Mouse (Mus musculus): ENCODE measurements around the gene Zfp180. TPM values are rescaled to one million over a fixed set of nuclear protein-coding genes. Genes with fewer than 3 reads are reported as not detected.
A peak's percentile ranks its signal among the peaks of the same experiment; 100 is the strongest.
"Not testable (repeated sequence)": the region's sequence is repeated elsewhere in the genome, so short reads cannot be mapped to it uniquely, and the experiment has no call there.

The Zfp180 gene
- 13.4 and 13.8 TPM in 2 replicates for polyA plus RNA-seq (2012; rRNA removed)

GRCm38 (mm10) chr7:24081634-24082431 is at the start of gene Zfp180:
Gene Zfp180 (plus strand): TSS chr7:24081924.
- Histone ChIP-seq H3K27ac (ENCODE audit: insufficient read depth, low read depth, low read length) (peak within 1 kb of the TSS; percentile 54; the same call in 1 of the 2 replicates), H3K4me1 (ENCODE audit: control insufficient read depth, insufficient read depth, low read length) (peaks cover 8% of the 10 kb centered on the region; the same call in 1 of the 2 replicates), H3K27me3 (replicated peaks; ENCODE audit: control insufficient read depth, insufficient read depth, low read length) (no peaks in the 10 kb centered on the region), H3K4me3 (ENCODE audit: insufficient read depth, low read depth, low read length) (peak within 1 kb of the TSS; percentile 66), H3K36me3 (ENCODE audit: control insufficient read depth, insufficient read depth, low read length) (no peaks in the 10 kb centered on the region)
- 15% methylated on average over 44 of the region's 44 CpGs for WGBS
- no peak for TF ChIP-seq POLR2A (IDR thresholded peaks at IDR 0.05; ENCODE audit: low read depth, low read length)
- TF ChIP-seq CTCF (conservative IDR thresholded peaks at IDR 0.05; ENCODE audit: insufficient read depth, insufficient read length, low read depth, low read length) = no peak
- peak; percentile 99 for DNase-seq

DNA sequence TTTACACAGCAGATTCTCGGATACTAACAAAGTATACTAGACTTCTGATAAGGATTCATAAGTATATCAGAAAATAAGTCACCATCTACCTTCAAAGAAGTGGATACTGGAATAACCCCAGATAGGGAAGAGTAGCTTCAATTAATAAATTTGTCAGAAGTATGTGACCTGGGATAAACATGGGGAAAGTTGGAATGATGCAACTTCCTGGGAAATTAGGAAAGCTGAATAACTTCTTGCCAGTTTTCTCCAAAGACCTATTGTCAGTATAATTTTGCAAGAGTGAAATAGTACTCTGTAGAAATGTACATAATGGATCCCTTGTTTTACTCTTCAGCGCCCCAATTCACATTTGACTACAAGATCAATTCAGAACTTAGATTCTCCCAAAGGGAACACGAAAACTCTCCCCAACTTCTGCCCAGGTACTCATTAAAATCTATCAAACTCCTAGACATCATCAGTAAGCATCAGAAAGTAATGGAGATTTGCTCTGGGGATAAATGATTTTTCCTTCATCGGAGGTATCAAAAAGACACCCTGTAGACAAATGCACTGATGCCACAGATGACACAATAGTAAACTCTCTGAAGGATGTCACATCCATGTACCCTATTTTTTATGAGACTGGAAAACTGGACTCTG is 28.9 kb upstream of the Zfp180 start, which contains the start of gene Vmn1r183:
Gene Vmn1r183, plus strand, starts transcription at position 595 of the 645 bp plus-strand sequence.
- Histone ChIP-seq H3K4me3 (ENCODE audit: insufficient read depth, low read depth, low read length) (no peak within 1 kb of the TSS), H3K27me3 (replicated peaks; ENCODE audit: control insufficient read depth, insufficient read depth, low read length) (no peaks in the 10 kb centered on the region), H3K4me1 (ENCODE audit: control insufficient read depth, insufficient read depth, low read length) (no peaks in the 10 kb centered on the region), H3K36me3 (ENCODE audit: control insufficient read depth, insufficient read depth, low read length) (no peaks in the 10 kb centered on the region), H3K27ac (ENCODE audit: insufficient read depth, low read depth, low read length) (no peak within 1 kb of the TSS)
- WGBS = 83% methylated on average over 4 of the region's 4 CpGs
- DNase-seq = no peak
- TF ChIP-seq POLR2A (IDR thresholded peaks at IDR 0.05; ENCODE audit: low read depth, low read length) (no peak), CTCF (conservative IDR thresholded peaks at IDR 0.05; ENCODE audit: insufficient read depth, insufficient read length, low read depth, low read length) (no peak)

DNA sequence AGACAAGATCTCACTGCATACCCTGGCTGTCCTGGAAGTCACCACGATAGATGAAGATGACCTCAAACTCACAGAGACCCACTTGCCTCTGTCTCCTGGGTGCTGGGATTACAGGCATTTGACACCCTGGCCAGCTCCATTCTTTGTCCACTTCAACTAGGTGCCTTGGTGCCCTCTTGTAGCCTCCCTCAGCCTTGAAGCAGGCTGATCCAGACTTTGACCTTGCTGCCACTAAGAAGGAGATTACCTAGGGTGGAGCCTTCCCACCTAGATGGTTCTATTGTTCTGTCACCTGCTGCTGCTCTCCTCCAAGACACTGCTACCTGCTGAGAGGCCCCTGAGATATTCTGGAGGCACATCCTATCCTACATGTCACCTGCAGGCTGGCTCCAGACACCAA is 7.3 kb upstream of the Zfp180 start:
- H3K4me3 ChIP-seq (ENCODE audit: insufficient read depth, low read depth, low read length); H3K36me3 ChIP-seq (ENCODE audit: control insufficient read depth, insufficient read depth, low read length): not testable (repeated sequence)
- WGBS = 32% methylated on average over 1 of the region's 1 CpGs

DNA sequence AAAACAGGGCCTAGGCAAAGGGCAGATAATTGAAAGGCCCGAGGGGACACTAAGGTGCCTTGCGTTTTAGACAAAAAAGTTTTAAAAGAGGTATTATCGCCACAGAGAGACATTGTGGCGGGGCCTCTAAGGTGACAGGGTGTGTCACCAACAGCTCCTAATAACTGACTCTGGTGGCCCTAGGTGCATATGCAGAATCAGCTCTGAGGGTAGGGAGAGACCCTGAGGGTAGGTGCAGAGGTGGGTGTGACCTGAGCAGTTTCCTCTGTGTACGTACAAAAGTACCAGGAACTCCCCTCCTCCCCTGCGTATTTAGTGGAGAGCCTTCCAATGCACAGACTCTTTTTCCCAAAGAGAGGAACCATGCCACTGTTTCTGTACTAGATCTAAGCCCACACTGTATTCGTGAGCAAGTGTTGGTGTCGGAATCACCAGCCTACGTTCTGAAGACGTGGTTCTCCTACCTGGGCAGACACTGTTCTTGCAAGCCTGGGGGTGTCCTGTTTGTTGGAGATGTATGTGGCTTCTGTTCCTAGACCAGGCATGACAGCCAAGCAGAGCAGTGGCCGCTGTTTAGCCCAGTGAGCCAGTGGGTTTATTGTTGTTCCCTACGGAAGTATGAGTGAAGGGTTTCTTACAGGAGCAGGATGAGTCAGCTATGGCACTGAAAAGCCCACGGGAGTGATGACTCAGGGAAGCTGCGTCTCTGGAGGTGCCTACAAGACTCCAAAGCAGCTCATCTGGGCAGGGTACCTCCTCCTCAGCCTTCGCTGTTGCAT is 922 bp downstream of the Zfp180 start:
- TF ChIP-seq POLR2A (IDR thresholded peaks at IDR 0.05; ENCODE audit: low read depth, low read length) = no peak
- TF ChIP-seq CTCF (conservative IDR thresholded peaks at IDR 0.05; ENCODE audit: insufficient read depth, insufficient read length, low read depth, low read length) = no peak
- H3K36me3 ChIP-seq (ENCODE audit: control insufficient read depth, insufficient read depth, low read length) = peaks cover 3% of the 10 kb centered on the region
- no peak for DNase-seq
- H3K27me3 ChIP-seq (replicated peaks; ENCODE audit: control insufficient read depth, insufficient read depth, low read length) = no peaks in the 10 kb centered on the region
- peaks cover 8% of the 10 kb centered on the region; the same call in 1 of the 2 replicates for H3K4me1 ChIP-seq (ENCODE audit: control insufficient read depth, insufficient read depth, low read length)
- no peak overlapping the region for H3K27ac ChIP-seq (ENCODE audit: insufficient read depth, low read depth, low read length)
- peak overlapping the region; percentile 66 for H3K4me3 ChIP-seq (ENCODE audit: insufficient read depth, low read depth, low read length)
- 35% methylated on average over 15 of the region's 15 CpGs for WGBS

More for the DNA sequence above, 7.3 kb upstream of the Zfp180 start:
- not testable (repeated sequence) for H3K4me1 ChIP-seq (ENCODE audit: control insufficient read depth, insufficient read depth, low read length); H3K27me3 ChIP-seq (replicated peaks; ENCODE audit: control insufficient read depth, insufficient read depth, low read length); H3K27ac ChIP-seq (ENCODE audit: insufficient read depth, low read depth, low read length); DNase-seq

- H3K27me3 ChIP-seq (replicated peaks; ENCODE audit: control insufficient read depth, insufficient read depth, low read length) = no peaks in the 10 kb centered on the region
- no peak overlapping the region for H3K4me3 ChIP-seq (ENCODE audit: insufficient read depth, low read depth, low read length)
- H3K36me3 ChIP-seq (ENCODE audit: control insufficient read depth, insufficient read depth, low read length) = peaks cover 3% of the 10 kb centered on the region
- peaks cover 8% of the 10 kb centered on the region; the same call in 1 of the 2 replicates for H3K4me1 ChIP-seq (ENCODE audit: control insufficient read depth, insufficient read depth, low read length)
- TF ChIP-seq POLR2A (IDR thresholded peaks at IDR 0.05; ENCODE audit: low read depth, low read length) (no peak), CTCF (conservative IDR thresholded peaks at IDR 0.05; ENCODE audit: insufficient read depth, insufficient read length, low read depth, low read length) (no peak)
- 96% methylated on average over 4 of the region's 4 CpGs for WGBS
- no peak for DNase-seq
- no peak overlapping the region for H3K27ac ChIP-seq (ENCODE audit: insufficient read depth, low read depth, low read length)
These were observed 5.1 kb downstream of the Zfp180 start for GRCm38 (mm10) chr7:24086871-24087270.

- peaks cover 5% of the 10 kb centered on the region; the same call in 1 of the 2 replicates for H3K4me1 ChIP-seq (ENCODE audit: control insufficient read depth, insufficient read depth, low read length)
- no peak overlapping the region for H3K27ac ChIP-seq (ENCODE audit: insufficient read depth, low read depth, low read length)
- H3K27me3 ChIP-seq (replicated peaks; ENCODE audit: control insufficient read depth, insufficient read depth, low read length) = no peaks in the 10 kb centered on the region
- peaks cover 3% of the 10 kb centered on the region for H3K36me3 ChIP-seq (ENCODE audit: control insufficient read depth, insufficient read depth, low read length)
- TF ChIP-seq CTCF (conservative IDR thresholded peaks at IDR 0.05; ENCODE audit: insufficient read depth, insufficient read length, low read depth, low read length) (no peak), POLR2A (IDR thresholded peaks at IDR 0.05; ENCODE audit: low read depth, low read length) (no peak)
- DNase-seq = no peak
- H3K4me3 ChIP-seq (ENCODE audit: insufficient read depth, low read depth, low read length) = no peak overlapping the region
- 97% methylated on average over 12 of the region's 12 CpGs for WGBS
These were observed 5.9 kb downstream of the Zfp180 start for GRCm38 (mm10) chr7:24087485-24088125.
